Mouse (Mus musculus) ES-E14 (cell line): ENCODE measurements around the gene Nps. TPM values are rescaled to one million over a fixed set of nuclear protein-coding genes. Genes with fewer than 3 reads are reported as not detected.

Experiments
- DNase-seq: peaks from one replicate; pipeline ENCODE4 v3.0.0-alpha.2; 2013; ENCODE audit warnings: low read depth, low spot score
- H3K27ac ChIP-seq: 2 replicates; pipeline ENCODE4 v1.5.1; 2012; ENCODE audit warnings: low read depth, mild to moderate bottlenecking, low read length, moderate library complexity, mixed read lengths; ENCODE audit not compliant: poor library complexity, insufficient read depth, severe bottlenecking
- H3K36me3 ChIP-seq: 2 replicates; pipeline ENCODE4 v1.6.1; 2012; ENCODE audit warnings: mild to moderate bottlenecking, low read length, moderate library complexity, mixed read lengths; ENCODE audit not compliant: control insufficient read depth, poor library complexity, insufficient read depth, severe bottlenecking
- H3K4me1 ChIP-seq, 2 experiments: fragments of 150-350 bp in 1 of 2; sonication (generic) in 1 of 2; 2 replicates each; pipeline ENCODE4 v1.6.1; 2012; ENCODE audit warnings: low read length in 2 of 2, mild to moderate bottlenecking in 1 of 2, mixed read lengths in 1 of 2; ENCODE audit not compliant: control insufficient read depth in 2 of 2, insufficient read depth in 2 of 2, poor library complexity in 1 of 2
- H3K4me3 ChIP-seq, 2 experiments: fragments of 150-350 bp in 1 of 2; sonication (generic) in 1 of 2; 2 replicates each; pipeline ENCODE4 v1.5.1; 2012; ENCODE audit warnings: low read length in 2 of 2, low read depth in 1 of 2, mild to moderate bottlenecking in 1 of 2, mixed read lengths in 1 of 2; ENCODE audit not compliant: insufficient read depth in 1 of 2, poor library complexity in 1 of 2, severe bottlenecking in 1 of 2
- H3K9ac ChIP-seq: 2 replicates; pipeline ENCODE4 v1.6.1; 2012; ENCODE audit warnings: low read depth, mild to moderate bottlenecking, low read length, mixed read lengths; ENCODE audit not compliant: poor library complexity, insufficient read depth, severe bottlenecking
- H3K9me3 ChIP-seq: fragments of 150-350 bp; sonication (generic); 2 replicates; pipeline ENCODE4 v1.6.1; 2012; ENCODE audit warnings: low read depth, mild to moderate bottlenecking, low read length; ENCODE audit not compliant: control insufficient read depth, insufficient read depth
- ZC3H11A ChIP-seq: IDR thresholded peaks from 2 replicates; pipeline ENCODE4 v1.6.1; 2012; ENCODE audit warnings: low read depth, mild to moderate bottlenecking, inconsistent platforms, low read length, borderline replicate concordance
- ZNF384 ChIP-seq: IDR thresholded peaks from 2 replicates; pipeline ENCODE4 v1.6.1; 2012; ENCODE audit warnings: low read depth, low read length, inconsistent platforms
- in situ Hi-C, 2 experiments: fragments of 600-800 bp; cut with MboI; formaldehyde crosslinking; loops; one replicate each; pipeline ENCODE4 v1.15.1; 2025; ENCODE audit warnings: low sequenced_read_pairs in 2 of 2, inconsistent platforms in 1 of 2; ENCODE audit not compliant: unreplicated experiment in 2 of 2
- total RNA-seq: library from RNA; depleted of rRNA; stranded (reverse); fragments of 300-350 nt; gene quantifications from 2 replicates; pipeline ENCODE4 v1.2.3, GENCODE M21; 2012; rRNA removed

The Nps gene
- total RNA-seq, 1 experiment = not detected

DNA sequence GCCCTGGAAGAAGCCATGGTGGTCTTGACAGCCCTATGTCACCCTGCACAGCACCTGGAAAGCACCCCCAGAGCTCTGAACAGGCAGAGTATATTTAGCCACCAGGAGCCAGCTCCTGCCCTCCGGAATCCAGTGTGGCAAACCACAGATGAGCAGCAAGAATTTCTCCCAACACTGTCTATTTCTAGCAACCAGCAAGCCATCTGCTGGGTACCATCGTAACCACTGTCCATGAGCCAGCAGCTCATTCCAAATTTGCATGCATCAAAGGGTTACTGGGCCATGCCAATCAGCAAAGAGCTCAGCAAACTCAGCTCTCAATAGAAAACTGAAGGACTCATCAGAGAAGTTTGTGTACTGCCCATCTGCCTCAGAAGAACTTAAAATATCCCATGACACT, 46.0 kb downstream of the Nps start:
- in situ Hi-C loops = no loop called here
- Histone ChIP-seq H3K4me3 (no peak overlapping the region), H3K27ac (no peak overlapping the region), H3K9ac (no peak overlapping the region), H3K36me3 (no peaks in the 10 kb centered on the region), H3K4me1 (no peaks in the 10 kb centered on the region), H3K9me3 (no peaks in the 10 kb centered on the region)
- no peak for DNase-seq
- TF ChIP-seq ZC3H11A (no peak), ZNF384 (no peak)

Other genes starting within 250 kb of the Nps start
- gene Foxi2, start 151.6 kb downstream of the Nps start, total RNA-seq = not detected in 2 replicates